Mouse (Mus musculus): ENCODE data around the gene Tnks2.
A peak's percentile ranks its signal among the peaks of the same experiment; 100 is the strongest.

Gene Tnks2

GRCm38 (mm10) chr19:36897778-36898177, 63.7 kb downstream of the Tnks2 start:
- DNase-seq (ENCODE audit: low spot score), result no peak

- DNase-seq (ENCODE audit: low spot score), result no peak
Measured at GRCm38 (mm10) chr19:36903377-36903776, 69.3 kb downstream of the Tnks2 start.

GRCm38 (mm10) chr19:36904211-36905007, 70.4 kb downstream of the Tnks2 start:
- DNase-seq (ENCODE audit: low spot score), result no peak

- DNase-seq (ENCODE audit: low spot score), result no peak
Measured at GRCm38 (mm10) chr19:36909150-36909549, 75.1 kb downstream of the Tnks2 start.

GRCm38 (mm10) chr19:36909676-36910292, 75.8 kb downstream of the Tnks2 start:
- peak; percentile 64 for DNase-seq (ENCODE audit: low spot score)

- DNase-seq (ENCODE audit: low spot score), result no peak
Measured at GRCm38 (mm10) chr19:36910424-36911045, 76.5 kb downstream of the Tnks2 start.

GRCm38 (mm10) chr19:36913064-36913463, 79.0 kb downstream of the Tnks2 start:
- no peak for DNase-seq (ENCODE audit: low spot score)

- no peak for DNase-seq (ENCODE audit: low spot score)
Measured at GRCm38 (mm10) chr19:36916206-36916605, 82.2 kb downstream of the Tnks2 start.

GRCm38 (mm10) chr19:36916876-36917389, 82.9 kb downstream of the Tnks2 start:
- DNase-seq (ENCODE audit: low spot score), result no peak

- peak; percentile 70 for DNase-seq (ENCODE audit: low spot score)
Measured at GRCm38 (mm10) chr19:36918441-36919301, 84.6 kb downstream of the Tnks2 start.

GRCm38 (mm10) chr19:36919466-36919865, 85.4 kb downstream of the Tnks2 start, which contains the start of gene Fgfbp3:
Fgfbp3 (minus strand) TSS chr19:36919615.
- no peak for DNase-seq (ENCODE audit: low spot score)

GRCm38 (mm10) chr19:36922015-36922414, 88.0 kb downstream of the Tnks2 start:
- DNase-seq (ENCODE audit: low spot score), result no peak

GRCm38 (mm10) chr19:36922936-36923335, 88.9 kb downstream of the Tnks2 start:
- no peak for DNase-seq (ENCODE audit: low spot score)

GRCm38 (mm10) chr19:36925671-36926552, 91.9 kb downstream of the Tnks2 start, which contains the start of gene Btaf1:
Btaf1 (plus strand) TSS chr19:36926079.
- peak; percentile 74 for DNase-seq (ENCODE audit: low spot score)

GRCm38 (mm10) chr19:36926553-36927236, 92.7 kb downstream of the Tnks2 start:
- DNase-seq (ENCODE audit: low spot score), result no peak

GRCm38 (mm10) chr19:36927800-36928361, 93.8 kb downstream of the Tnks2 start:
- no peak for DNase-seq (ENCODE audit: low spot score)

- no peak for DNase-seq (ENCODE audit: low spot score)
Measured at GRCm38 (mm10) chr19:36929816-36930215, 95.8 kb downstream of the Tnks2 start.

GRCm38 (mm10) chr19:36932097-36932496, 98.1 kb downstream of the Tnks2 start:
- DNase-seq (ENCODE audit: low spot score), result no peak

- no peak for DNase-seq (ENCODE audit: low spot score)
Measured at GRCm38 (mm10) chr19:36932613-36933012, 98.6 kb downstream of the Tnks2 start.

- DNase-seq (ENCODE audit: low spot score), result no peak
Measured at GRCm38 (mm10) chr19:36936285-36936684, 102.3 kb downstream of the Tnks2 start.

Measured in urinary bladder, postnatal 25 days (tissue).